Mouse (Mus musculus) bone marrow, adult 2 months (tissue): ENCODE measurements around the gene Ly86. TPM values are rescaled to one million over a fixed set of nuclear protein-coding genes. Genes with fewer than 3 reads are reported as not detected.

ENCODE experiments used
- H3K27ac ChIP-seq: fragments of 200-500 bp; 2 replicates; pipeline ENCODE4 v1.5.1; 2012; ENCODE audit warnings: low read depth, mild to moderate bottlenecking, control low read depth, inconsistent platforms, low read length; ENCODE audit not compliant: control insufficient read depth, poor library complexity, insufficient read depth
- H3K4me1 ChIP-seq: fragments of 200-500 bp; 2 replicates; pipeline ENCODE4 v1.6.1; 2011; ENCODE audit warnings: low read length; ENCODE audit not compliant: control insufficient read depth, insufficient read depth
- H3K4me3 ChIP-seq: fragments of 200-500 bp; replicated peaks from 2 replicates; pipeline ENCODE3; 2011; ENCODE audit warnings: mild to moderate bottlenecking, low read depth, low read length, control low read depth; ENCODE audit not compliant: control insufficient read depth
- CTCF ChIP-seq: fragments of 200-500 bp; IDR thresholded peaks from 2 replicates; pipeline ENCODE4 v1.5.1; 2011; ENCODE audit warnings: low read length, control low read depth; ENCODE audit not compliant: control insufficient read depth, insufficient read depth
- POLR2A ChIP-seq: fragments of 200-500 bp; IDR thresholded peaks from 2 replicates; pipeline ENCODE4 v1.6.1; 2011; ENCODE audit warnings: low read depth, mild to moderate bottlenecking, control low read depth, low read length, borderline replicate concordance; ENCODE audit not compliant: control insufficient read depth
- WGBS: fragments of 180-500 bp; shearing (Covaris S2); methylation state at CpG from one replicate; pipeline ENCODE4 v1.1.7; 2018; 5-methylcytosine and 5-hydroxymethylcytosine counted together
- polyA plus RNA-seq: library from polyadenylated mRNA; stranded (reverse); fragments of >200 nt; gene quantifications from 2 replicates; pipeline ENCODE4 v1.2.4, GENCODE M21; 2011; ENCODE audit warnings: low replicate concordance; ENCODE audit not compliant: missing spikeins, insufficient read depth, insufficient read length

Ly86 gene
- polyA plus RNA-seq, 1 experiment: 18.8 TPM

GRCm38 (mm10) chr13:37312222-37312928, 32.6 kb upstream of the Ly86 start:
- Histone ChIP-seq H3K4me3 (no peak overlapping the region), H3K4me1 (no peaks in the 10 kb centered on the region), H3K27ac (no peak overlapping the region)
- 14% methylated on average over 25 of the region's 25 CpGs for WGBS
- no peak for TF ChIP-seq POLR2A
- TF ChIP-seq CTCF: peak; percentile 86

DNA sequence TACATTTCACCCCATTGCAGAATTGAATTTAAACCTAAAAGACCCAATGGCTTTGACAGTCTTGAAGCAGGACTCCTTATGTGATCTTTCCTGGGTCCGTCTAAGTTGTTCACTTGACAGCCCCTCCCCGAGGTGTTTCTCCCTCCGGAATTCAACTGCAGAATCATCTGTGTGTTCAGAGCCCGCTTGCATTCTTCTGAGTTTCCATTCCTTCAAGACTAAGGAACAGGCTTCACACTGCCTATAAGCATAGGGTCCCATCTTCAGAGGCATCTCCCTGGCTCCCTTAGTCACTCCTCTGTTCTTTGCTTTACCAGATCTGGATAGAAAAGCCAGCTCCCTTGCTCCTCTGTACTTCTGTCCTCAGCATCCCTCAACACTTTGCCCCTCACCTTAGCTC, 32.1 kb upstream of the Ly86 start:
- no peaks in the 10 kb centered on the region for H3K4me1 ChIP-seq
- WGBS: 31% methylated on average over 4 of the region's 4 CpGs
- no peak overlapping the region for H3K4me3 ChIP-seq
- no peak overlapping the region for H3K27ac ChIP-seq
- TF ChIP-seq POLR2A (no peak), CTCF (no peak)

GRCm38 (mm10) chr13:37325504-37325903, 19.5 kb upstream of the Ly86 start:
- Histone ChIP-seq H3K4me3 (no peak overlapping the region), H3K4me1 (no peaks in the 10 kb centered on the region), H3K27ac (no peak overlapping the region)
- 75% methylated on average over 3 of the region's 3 CpGs for WGBS
- TF ChIP-seq CTCF (peak; percentile 76), POLR2A (no peak)

GRCm38 (mm10) chr13:37329747-37330146, 15.3 kb upstream of the Ly86 start:
- peaks cover 2% of the 10 kb centered on the region for H3K4me1 ChIP-seq
- H3K27ac ChIP-seq: no peak overlapping the region
- TF ChIP-seq POLR2A (no peak), CTCF (no peak)
- no peak overlapping the region for H3K4me3 ChIP-seq
- 74% methylated on average over 8 of the region's 8 CpGs for WGBS

- Histone ChIP-seq H3K4me1 (peaks cover 2% of the 10 kb centered on the region), H3K27ac (no peak overlapping the region), H3K4me3 (no peak overlapping the region)
- 53% methylated on average over 4 of the region's 4 CpGs for WGBS
- TF ChIP-seq POLR2A (no peak), CTCF (no peak)
Observed at GRCm38 (mm10) chr13:37330971-37331370, 14.0 kb upstream of the Ly86 start.

DNA sequence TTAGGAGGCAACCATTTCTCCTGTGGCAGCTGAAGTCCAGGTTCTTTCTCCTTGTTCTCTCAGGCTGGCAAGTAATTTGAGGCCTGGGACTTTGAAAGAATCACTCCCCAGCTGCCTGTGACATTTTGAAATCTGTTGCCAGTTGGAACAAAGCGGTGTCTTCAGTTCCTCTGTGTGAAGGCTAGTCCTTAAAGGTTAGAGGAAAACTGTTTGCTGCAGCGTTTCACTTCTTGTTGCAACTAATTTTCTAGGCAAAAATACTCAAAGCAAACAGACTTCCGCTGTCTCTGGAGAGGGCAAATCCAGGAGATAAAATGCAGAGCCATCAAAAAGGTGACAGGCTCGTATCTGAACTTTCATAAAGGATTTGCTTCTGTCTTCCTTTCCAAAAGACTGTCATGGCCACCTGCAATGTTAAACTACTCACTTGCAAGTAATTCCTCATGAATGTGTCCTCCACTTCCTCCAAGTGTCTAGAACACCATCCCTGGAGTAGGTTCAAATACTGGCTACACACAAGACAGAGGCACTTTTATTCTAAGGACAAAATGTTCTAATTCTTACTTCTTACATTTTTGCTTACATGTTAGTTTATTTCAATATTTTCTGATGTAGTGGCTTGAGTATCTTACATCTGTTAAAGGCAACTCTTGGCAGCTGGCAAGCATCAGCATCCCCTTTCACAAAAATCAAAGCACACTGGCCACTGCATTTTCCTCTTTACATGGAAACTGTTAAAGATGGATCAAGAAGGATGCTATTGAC, 12.0 kb upstream of the Ly86 start:
- Histone ChIP-seq H3K4me1 (peaks cover 4% of the 10 kb centered on the region), H3K27ac (no peak overlapping the region), H3K4me3 (no peak overlapping the region)
- WGBS: 64% methylated on average over 4 of the region's 4 CpGs
- TF ChIP-seq POLR2A (no peak), CTCF (no peak)

DNA sequence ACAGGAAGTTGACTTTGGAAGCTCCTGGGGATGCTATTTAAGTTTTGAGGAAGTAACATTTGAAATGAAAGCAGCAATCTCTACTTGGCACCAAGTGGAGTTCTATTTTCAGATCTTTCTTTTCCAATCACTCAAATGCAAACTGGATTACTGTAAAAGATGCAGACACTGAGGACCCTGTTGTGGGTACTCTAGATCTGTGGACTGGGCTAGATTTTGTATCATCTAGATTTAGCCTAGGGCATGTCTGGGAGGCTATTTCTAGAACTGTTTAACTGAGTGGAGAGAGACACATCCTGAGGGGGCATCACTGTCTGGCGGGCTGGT, 11.5 kb upstream of the Ly86 start:
- WGBS: 57% methylated on average over 1 of the region's 1 CpGs
- Histone ChIP-seq H3K4me3 (no peak overlapping the region), H3K27ac (peak overlapping the region; percentile 12; the same call in 1 of the 2 replicates), H3K4me1 (peaks cover 4% of the 10 kb centered on the region)
- TF ChIP-seq CTCF: no peak
- no peak for TF ChIP-seq POLR2A

DNA sequence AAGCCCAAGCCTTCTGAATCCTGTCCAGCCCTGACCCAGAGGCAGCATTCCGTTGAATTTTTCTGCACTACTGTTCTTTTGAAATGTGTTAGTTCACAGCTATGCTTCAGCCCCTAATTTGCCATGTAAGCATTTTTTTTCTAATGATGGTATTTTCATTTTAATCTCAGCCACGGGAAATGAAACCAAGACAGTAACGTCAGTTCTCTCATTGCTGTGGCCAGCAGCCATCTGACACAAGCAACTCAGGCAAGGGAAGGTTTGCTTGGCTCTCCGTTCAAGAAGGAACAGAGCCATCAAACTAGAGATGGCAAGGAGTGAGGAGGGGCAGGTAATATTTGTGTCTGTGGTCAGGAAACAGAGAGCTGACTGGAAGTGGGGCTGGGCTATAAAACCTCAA, 7.7 kb upstream of the Ly86 start:
- WGBS: 24% methylated on average over 4 of the region's 4 CpGs
- H3K4me1 ChIP-seq: peaks cover 3% of the 10 kb centered on the region; the same call in 1 of the 2 replicates
- TF ChIP-seq POLR2A: no peak
- TF ChIP-seq CTCF: no peak
- H3K27ac ChIP-seq: peak overlapping the region; percentile 39; the same call in 1 of the 2 replicates
- no peak overlapping the region for H3K4me3 ChIP-seq

GRCm38 (mm10) chr13:37337871-37338270, 7.1 kb upstream of the Ly86 start:
- 52% methylated on average over 7 of the region's 7 CpGs for WGBS
- H3K4me3 ChIP-seq: no peak overlapping the region

More at GRCm38 (mm10) chr13:37337871-37338270, 7.1 kb upstream of the Ly86 start:
- TF ChIP-seq POLR2A: no peak
- TF ChIP-seq CTCF: no peak
- H3K4me1 ChIP-seq: peaks cover 3% of the 10 kb centered on the region; the same call in 1 of the 2 replicates
- no peak overlapping the region; the same call in 1 of the 2 replicates for H3K27ac ChIP-seq
